Mouse (Mus musculus) CH12.LX (cell line): Measurements from ENCODE around the gene Adamtsl1. TPM values are rescaled to one million over a fixed set of nuclear protein-coding genes. Genes with fewer than 3 reads are reported as not detected.

Experiments used
- DNase-seq: peaks from one replicate; pipeline ENCODE4 v3.0.0-alpha.2; 2013; ENCODE audit errors: extremely low read depth
- H3K27ac ChIP-seq: 2 replicates; pipeline ENCODE4 v1.5.1; 2012; ENCODE audit warnings: low read depth, mild to moderate bottlenecking, control low read depth, moderate library complexity; ENCODE audit not compliant: insufficient read depth
- H3K27me3 ChIP-seq: replicated peaks from 2 replicates; pipeline ENCODE3; 2012; ENCODE audit warnings: inconsistent platforms
- H3K36me3 ChIP-seq, 2 experiments: replicated peaks in 1 of 2; 2 replicates each; pipeline versions ENCODE3 to v1.6.1; 2012; ENCODE audit warnings: inconsistent platforms in 1 of 2, low read length in 1 of 2, mild to moderate bottlenecking in 1 of 2, mixed read lengths in 1 of 2, moderate library complexity in 1 of 2; ENCODE audit not compliant: control insufficient read depth in 1 of 2, insufficient read depth in 1 of 2
- H3K4me1 ChIP-seq, 2 experiments: 2 replicates each; pipeline ENCODE4 v1.6.1; 2012; ENCODE audit warnings: inconsistent platforms in 1 of 2, moderate library complexity in 1 of 2; ENCODE audit not compliant: insufficient read depth in 2 of 2, control insufficient read depth in 1 of 2
- H3K4me2 ChIP-seq: 2 replicates; pipeline ENCODE4 v1.6.1; 2012; ENCODE audit warnings: low read depth, mild to moderate bottlenecking, control low read depth; ENCODE audit not compliant: poor library complexity, insufficient read depth, severe bottlenecking
- H3K4me3 ChIP-seq, 3 experiments: fragments of 150-350 bp in 1 of 3; sonication (generic) in 1 of 3; replicated peaks in 1 of 3; 2 replicates each; pipeline versions ENCODE3 to v1.5.1; 2011 to 2012; ENCODE audit warnings: low read depth in 2 of 3, low read length in 2 of 3, mild to moderate bottlenecking in 2 of 3, moderate library complexity in 2 of 3, control low read depth in 1 of 3, improper control_type of control experiment in 1 of 3, inconsistent platforms in 1 of 3, mixed read lengths in 1 of 3; ENCODE audit not compliant: poor library complexity in 1 of 3
- H3K79me2 ChIP-seq: replicated peaks from 2 replicates; pipeline ENCODE4 v1.6.1; 2012; ENCODE audit warnings: mild to moderate bottlenecking, moderate library complexity; ENCODE audit not compliant: control insufficient read depth, poor library complexity, insufficient read depth, severe bottlenecking; ENCODE audit errors: extremely low read depth
- H3K9ac ChIP-seq: 2 replicates; pipeline ENCODE4 v1.6.1; 2012; ENCODE audit warnings: low read depth, mild to moderate bottlenecking, control low read depth, moderate library complexity; ENCODE audit not compliant: insufficient read depth
- H3K9me3 ChIP-seq: replicated peaks from 2 replicates; pipeline ENCODE3; 2012; ENCODE audit warnings: low read length, inconsistent platforms, mixed read lengths
- BHLHE40 ChIP-seq: IDR thresholded peaks from 2 replicates; pipeline ENCODE4 v1.6.1; 2011; ENCODE audit warnings: mild to moderate bottlenecking, low read depth, low read length, improper control_type of control experiment
- CHD2 ChIP-seq: IDR thresholded peaks from 2 replicates; pipeline ENCODE4 v1.6.1; 2011; ENCODE audit warnings: low read length, improper control_type of control experiment
- CTCF ChIP-seq, 2 experiments: IDR thresholded peaks in 1 of 2; conservative IDR thresholded peaks in 1 of 2; 2 replicates each; pipeline ENCODE4 v1.5.1; 2011 to 2012; ENCODE audit warnings: low read depth in 2 of 2, low read length in 2 of 2, improper control_type of control experiment in 1 of 2, inconsistent platforms in 1 of 2, mild to moderate bottlenecking in 1 of 2, moderate library complexity in 1 of 2
- EP300 ChIP-seq: IDR thresholded peaks from 2 replicates; pipeline ENCODE4 v1.6.1; 2011; ENCODE audit warnings: low read length, improper control_type of control experiment
- ETS1 ChIP-seq: conservative IDR thresholded peaks from 2 replicates; pipeline ENCODE4 v1.6.1; 2012; ENCODE audit warnings: low read depth, mild to moderate bottlenecking, inconsistent platforms, low read length, improper control_type of control experiment, moderate library complexity
- GABPA ChIP-seq: IDR thresholded peaks from 2 replicates; pipeline ENCODE4 v1.6.1; 2012; ENCODE audit warnings: low read depth, low read length, improper control_type of control experiment, inconsistent platforms; ENCODE audit not compliant: insufficient replicate concordance
- IRF4 ChIP-seq: IDR thresholded peaks from 2 replicates; pipeline ENCODE4 v1.6.1; 2014; ENCODE audit warnings: low read depth, mild to moderate bottlenecking, inconsistent platforms, low read length, improper control_type of control experiment
- JUN ChIP-seq: IDR thresholded peaks from 2 replicates; pipeline ENCODE4 v1.6.1; 2011; ENCODE audit warnings: low read depth, mild to moderate bottlenecking, low read length, improper control_type of control experiment, moderate library complexity; ENCODE audit not compliant: insufficient read depth
- MAX ChIP-seq: IDR thresholded peaks from 2 replicates; pipeline ENCODE4 v1.6.1; 2011; ENCODE audit warnings: low read length, improper control_type of control experiment
- MEF2A ChIP-seq: IDR thresholded peaks from 2 replicates; pipeline ENCODE4 v1.6.1; 2014; ENCODE audit warnings: low read depth, mild to moderate bottlenecking, inconsistent platforms, low read length, improper control_type of control experiment, borderline replicate concordance
- MXI1 ChIP-seq: IDR thresholded peaks from 2 replicates; pipeline ENCODE4 v1.6.1; 2011; ENCODE audit warnings: mild to moderate bottlenecking, low read depth, low read length, improper control_type of control experiment
- MYC ChIP-seq: IDR thresholded peaks from 2 replicates; pipeline ENCODE4 v1.6.1; 2011; ENCODE audit warnings: low read depth, mild to moderate bottlenecking, improper control_type of control experiment, low read length
- NRF1 ChIP-seq: IDR thresholded peaks from 2 replicates; pipeline ENCODE4 v1.6.1; 2014; ENCODE audit warnings: low read depth, mild to moderate bottlenecking, inconsistent platforms, low read length, improper control_type of control experiment, moderate library complexity
- PAX5 ChIP-seq: IDR thresholded peaks from 2 replicates; pipeline ENCODE4 v1.6.1; 2012; ENCODE audit warnings: low read length, inconsistent platforms, mixed read lengths
- POLR2AphosphoS2 ChIP-seq: IDR thresholded peaks from 2 replicates; pipeline ENCODE4 v1.6.1; 2011; ENCODE audit warnings: low read depth, low read length, improper control_type of control experiment
- RAD21 ChIP-seq: IDR thresholded peaks from 2 replicates; pipeline ENCODE4 v1.6.1; 2011; ENCODE audit warnings: low read depth, mild to moderate bottlenecking, low read length, improper control_type of control experiment, moderate library complexity
- SIN3A ChIP-seq: IDR thresholded peaks from 2 replicates; pipeline ENCODE4 v1.6.1; 2012; ENCODE audit warnings: low read length, improper control_type of control experiment, inconsistent platforms
- TBP ChIP-seq: conservative IDR thresholded peaks from 2 replicates; pipeline ENCODE4 v1.6.1; 2011; ENCODE audit warnings: low read depth, low read length, improper control_type of control experiment
- TCF12 ChIP-seq: IDR thresholded peaks from 2 replicates; pipeline ENCODE4 v1.6.1; 2014; ENCODE audit warnings: low read depth, mild to moderate bottlenecking, inconsistent platforms, low read length, improper control_type of control experiment
- UBTF ChIP-seq: IDR thresholded peaks from 2 replicates; pipeline ENCODE4 v1.6.1; 2012; ENCODE audit warnings: low read depth, mild to moderate bottlenecking, inconsistent platforms, low read length, improper control_type of control experiment, moderate library complexity
- USF1 ChIP-seq: IDR thresholded peaks from 2 replicates; pipeline ENCODE4 v1.6.1; 2014; ENCODE audit warnings: low read depth, mild to moderate bottlenecking, inconsistent platforms, low read length, improper control_type of control experiment
- USF2 ChIP-seq: conservative IDR thresholded peaks from 2 replicates; pipeline ENCODE4 v1.6.1; 2011; ENCODE audit warnings: low read depth, low read length, improper control_type of control experiment
- ZMIZ1 ChIP-seq: IDR thresholded peaks from 2 replicates; pipeline ENCODE4 v1.6.1; 2012; ENCODE audit warnings: low read depth, mild to moderate bottlenecking, inconsistent platforms, low read length, improper control_type of control experiment
- dilution Hi-C: fragments of 300-500 bp; cut with MboI; formaldehyde crosslinking; loops from 2 replicates; pipeline ENCODE4 v1.14.3; 2020; ENCODE audit warnings: low sequenced_read_pairs; ENCODE audit not compliant: extremely low pct_unique_long_range_greater_than_20kb, extremely low pct_ligation_motif_present
- in situ Hi-C: fragments of 300-500 bp; cut with MboI; formaldehyde crosslinking; loops from 3 replicates; pipeline ENCODE4 v1.14.3; 2019; ENCODE audit warnings: low sequenced_read_pairs, low pct_ligation_motif_present, low pct_unique_long_range_greater_than_20kb, mixed read lengths
- polyA plus RNA-seq: library from polyadenylated mRNA; unstranded; fragments of >175 nt; gene quantifications from 2 replicates; pipeline ENCODE4 v1.2.1, GENCODE M21; 2012; ENCODE audit warnings: low read depth; ENCODE audit not compliant: insufficient read length
- total RNA-seq, 2 experiments: library from RNA; depleted of rRNA; stranded (reverse); fragments of 300-350 nt in 1 of 2; fragments of >200 nt in 1 of 2; gene quantifications; 2 replicates each; pipeline ENCODE4 v1.2.3; 2012 to 2014

The Adamtsl1 gene
- total and polyA plus RNA-seq, 3 experiments = not detected

- dilution Hi-C loops = no loop called here
- TF ChIP-seq JUN = no peak
- TF ChIP-seq ETS1 = no peak
- TF ChIP-seq NRF1 = no peak
- Histone ChIP-seq H3K27me3 (no peaks in the 10 kb centered on the region), H3K4me3 (no peak overlapping the region), H3K79me2 (no peaks in the 10 kb centered on the region), H3K27ac (no peak overlapping the region), H3K36me3 (no peaks in the 10 kb centered on the region), H3K4me2 (no peak overlapping the region), H3K9me3 (no peaks in the 10 kb centered on the region), H3K9ac (no peak overlapping the region), H3K4me1 (no peaks in the 10 kb centered on the region)
- in situ Hi-C loops = no loop called here
- DNase-seq = no peak
Measured at GRCm38 (mm10) chr4:86349341-86349740, 835.4 kb downstream of the Adamtsl1 start.

- no peak for DNase-seq
- Histone ChIP-seq H3K4me2 (no peak overlapping the region), H3K9me3 (no peaks in the 10 kb centered on the region), H3K79me2 (no peaks in the 10 kb centered on the region), H3K4me3 (no peak overlapping the region), H3K27ac (no peak overlapping the region), H3K4me1 (no peaks in the 10 kb centered on the region), H3K27me3 (no peaks in the 10 kb centered on the region), H3K36me3 (no peaks in the 10 kb centered on the region), H3K9ac (no peak overlapping the region)
- in situ Hi-C loops = no loop called here
- dilution Hi-C loops = no loop called here
- no peak for TF ChIP-seq EP300
- TF ChIP-seq TCF12 = no peak
- no peak for TF ChIP-seq MYC
- no peak for TF ChIP-seq UBTF
- TF ChIP-seq RAD21 = no peak
- no peak for TF ChIP-seq CTCF (conservative IDR thresholded peaks at IDR 0.05 in 1 of 2, IDR thresholded peaks at IDR 0.05 in 1 of 2; ENCODE audit: low read depth in 2 of 2, low read length in 2 of 2)
- no peak for TF ChIP-seq MAX
- no peak for TF ChIP-seq MXI1
- no peak for TF ChIP-seq IRF4
- no peak for TF ChIP-seq BHLHE40
- TF ChIP-seq GABPA = no peak
- no peak for TF ChIP-seq MEF2A
- no peak for TF ChIP-seq CHD2
Measured at GRCm38 (mm10) chr4:86352121-86352520, 838.1 kb downstream of the Adamtsl1 start.

- no peak overlapping the region for H3K4me2 ChIP-seq
- H3K36me3 ChIP-seq = no peaks in the 10 kb centered on the region
- no peak for DNase-seq
- H3K9ac ChIP-seq = no peak overlapping the region
- in situ Hi-C loops (no loop called here), dilution Hi-C loops (no loop called here)
- TF ChIP-seq PAX5 (no peak), MAX (no peak), CHD2 (no peak), NRF1 (no peak), USF2 (no peak), GABPA (no peak), SIN3A (no peak), POLR2AphosphoS2 (no peak), IRF4 (no peak), TBP (no peak), ZMIZ1 (no peak), USF1 (no peak)
- no peak overlapping the region for H3K27ac ChIP-seq
- H3K9me3 ChIP-seq = no peaks in the 10 kb centered on the region
- no peaks in the 10 kb centered on the region for H3K79me2 ChIP-seq
- no peaks in the 10 kb centered on the region for H3K4me1 ChIP-seq
- H3K27me3 ChIP-seq = no peaks in the 10 kb centered on the region
- no peak overlapping the region for H3K4me3 ChIP-seq
Measured at GRCm38 (mm10) chr4:86353550-86353949, 839.6 kb downstream of the Adamtsl1 start.
